Mouse (Mus musculus) small intestine, adult 2 months (tissue): ENCODE data around the gene Dst. TPM values are rescaled to one million over a fixed set of nuclear protein-coding genes. Genes with fewer than 3 reads are reported as not detected.

Experiments used
- H3K27ac ChIP-seq: fragments of 200-500 bp; 2 replicates; pipeline ENCODE4 v1.5.1; 2012; ENCODE audit warnings: low read depth, low read length, control low read depth, inconsistent platforms; ENCODE audit not compliant: insufficient read depth
- H3K27me3 ChIP-seq: fragments of 200-500 bp; 2 replicates; pipeline ENCODE4 v1.6.1; 2012; ENCODE audit warnings: mild to moderate bottlenecking, moderate library complexity, low read length, inconsistent platforms; ENCODE audit not compliant: control insufficient read depth, insufficient read depth
- H3K36me3 ChIP-seq: fragments of 200-500 bp; 2 replicates; pipeline ENCODE4 v1.6.1; 2012; ENCODE audit warnings: mild to moderate bottlenecking, low read length, control low read depth, inconsistent platforms; ENCODE audit not compliant: control insufficient read depth, insufficient read depth
- H3K4me1 ChIP-seq: fragments of 200-500 bp; 2 replicates; pipeline ENCODE4 v1.6.1; 2012; ENCODE audit warnings: low read length, inconsistent platforms, mixed read lengths; ENCODE audit not compliant: control insufficient read depth, insufficient read depth, insufficient read length
- H3K4me3 ChIP-seq: fragments of 200-500 bp; 2 replicates; pipeline ENCODE4 v1.5.1; 2012; ENCODE audit warnings: low read depth, mild to moderate bottlenecking, control low read depth, inconsistent platforms, low read length, moderate library complexity
- CTCF ChIP-seq: fragments of 200-500 bp; IDR thresholded peaks from 2 replicates; pipeline ENCODE4 v1.5.1; 2012; ENCODE audit warnings: low read depth, mild to moderate bottlenecking, control low read depth, inconsistent platforms, low read length, moderate library complexity, mixed read lengths; ENCODE audit not compliant: insufficient replicate concordance, insufficient read length; ENCODE audit errors: extremely low read depth
- POLR2A ChIP-seq: fragments of 200-500 bp; IDR thresholded peaks from 2 replicates; pipeline ENCODE4 v1.6.1; 2012; ENCODE audit warnings: low read depth, mild to moderate bottlenecking, control low read depth, inconsistent platforms, low read length, moderate library complexity
- WGBS: fragments of 180-500 bp; shearing (Covaris S2); methylation state at CpG from one replicate; pipeline ENCODE4 v1.1.7; 2018; 5-methylcytosine and 5-hydroxymethylcytosine counted together
- polyA plus RNA-seq: library from polyadenylated mRNA; depleted of rRNA; stranded (reverse); fragments of >200 nt; gene quantifications from 2 replicates; pipeline ENCODE4 v1.2.3, GENCODE M21; 2012

The Dst gene
- polyA plus RNA-seq, 1 experiment, result 31.9 TPM

DNA sequence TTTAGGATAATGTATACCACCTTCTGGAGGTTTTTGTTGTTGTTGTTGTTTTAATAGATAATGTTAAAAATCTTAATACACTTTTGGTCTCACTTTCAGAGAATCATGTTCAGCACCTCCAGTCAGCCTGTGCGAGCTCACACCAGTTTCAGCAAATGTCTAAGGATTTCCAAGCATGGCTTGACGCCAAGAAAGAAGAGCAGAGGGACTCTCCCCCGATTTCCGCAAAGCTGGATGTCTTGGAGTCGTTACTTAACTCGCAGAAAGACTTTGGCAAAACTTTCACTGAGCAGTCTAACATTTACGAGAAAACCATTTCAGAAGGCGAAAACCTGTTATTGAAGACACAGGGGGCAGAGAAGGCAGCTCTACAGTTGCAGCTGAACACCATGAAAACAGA lies 319.7 kb downstream of the Dst start:
- Histone ChIP-seq H3K4me1 (no peaks in the 10 kb centered on the region), H3K27ac (no peak overlapping the region), H3K27me3 (no peaks in the 10 kb centered on the region), H3K4me3 (no peak overlapping the region), H3K36me3 (peaks cover 18% of the 10 kb centered on the region)
- TF ChIP-seq CTCF (no peak), POLR2A (no peak)
- WGBS, result 84% methylated on average over 8 of the region's 8 CpGs

DNA sequence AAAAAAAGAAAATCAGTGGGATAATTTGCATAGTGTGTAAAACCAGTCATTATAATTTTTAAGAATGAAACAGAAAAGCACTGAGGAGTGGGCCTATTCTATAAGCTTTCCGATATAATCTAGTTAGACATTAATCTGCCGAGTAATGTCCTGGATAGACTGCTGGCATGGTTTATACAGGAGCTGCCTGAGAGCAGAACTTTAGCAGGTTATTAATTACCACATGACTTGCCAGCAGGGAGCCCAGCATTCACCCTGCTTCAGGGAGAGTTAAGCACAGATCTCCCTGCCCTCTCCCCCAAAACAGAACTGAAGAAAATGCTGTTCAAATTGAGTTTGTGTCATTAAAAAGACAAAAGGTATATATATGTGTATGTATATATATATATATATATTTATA lies 323.0 kb downstream of the Dst start:
- H3K4me3 ChIP-seq, result no peak overlapping the region
- no peak overlapping the region for H3K27ac ChIP-seq
- H3K36me3 ChIP-seq, result peaks cover 6% of the 10 kb centered on the region; the same call in 1 of the 2 replicates
- TF ChIP-seq POLR2A (no peak), CTCF (no peak)
- no peaks in the 10 kb centered on the region for H3K27me3 ChIP-seq
- H3K4me1 ChIP-seq, result no peaks in the 10 kb centered on the region
- WGBS, result 69% methylated on average over 2 of the region's 2 CpGs

DNA sequence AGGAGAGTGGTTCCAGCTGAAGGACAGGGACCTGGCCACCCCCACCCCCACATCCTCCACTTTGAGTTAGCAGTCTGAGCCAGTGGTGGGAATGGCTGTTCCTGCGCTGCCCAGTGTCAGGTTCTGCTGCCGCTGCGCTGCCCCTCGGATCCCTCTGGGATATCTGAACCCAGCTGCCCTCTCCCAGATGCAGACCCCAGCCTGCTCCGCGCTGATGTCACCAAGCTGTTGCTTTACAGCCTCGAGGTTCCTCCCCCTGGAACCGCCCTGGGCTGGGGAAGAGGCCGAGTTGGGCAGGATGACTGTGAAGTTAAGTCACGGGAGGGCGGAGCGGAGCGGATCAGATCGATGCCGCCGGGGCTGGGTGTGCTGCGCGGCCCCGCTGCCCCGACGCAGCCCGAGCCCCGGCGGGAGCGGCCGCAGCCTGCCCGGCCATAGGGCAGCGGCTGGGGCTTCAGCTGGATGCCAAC lies 328.3 kb downstream of the Dst start:
- no peaks in the 10 kb centered on the region for H3K36me3 ChIP-seq
- H3K27me3 ChIP-seq, result no peaks in the 10 kb centered on the region
- peak overlapping the region; percentile 56 for H3K4me3 ChIP-seq
- no peak overlapping the region for H3K27ac ChIP-seq
- 1% methylated on average over 28 of the region's 28 CpGs for WGBS
- H3K4me1 ChIP-seq, result peaks cover 3% of the 10 kb centered on the region; the same call in 1 of the 2 replicates
- no peak for TF ChIP-seq POLR2A
- no peak for TF ChIP-seq CTCF

DNA sequence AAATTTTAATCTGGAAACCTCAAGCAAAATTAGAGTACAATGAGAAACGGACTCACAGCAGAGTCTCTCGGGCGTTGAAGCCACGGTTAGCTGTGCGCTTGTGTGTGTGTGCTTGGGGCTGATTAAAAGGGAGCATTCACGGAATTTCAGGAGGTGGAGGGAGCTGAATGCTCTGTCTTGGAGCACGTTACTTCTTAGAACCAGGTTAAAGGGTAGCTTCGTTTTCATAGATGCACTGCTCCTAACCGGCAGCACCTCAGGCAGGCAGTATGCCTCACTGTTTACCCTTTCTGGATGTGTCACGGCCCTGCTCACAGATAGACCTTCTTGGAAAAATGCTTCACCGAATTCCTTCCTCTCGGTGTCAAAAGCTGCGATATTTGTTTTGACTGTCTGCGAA lies 329.2 kb downstream of the Dst start:
- H3K4me3 ChIP-seq, result peak overlapping the region; percentile 36

DNA sequence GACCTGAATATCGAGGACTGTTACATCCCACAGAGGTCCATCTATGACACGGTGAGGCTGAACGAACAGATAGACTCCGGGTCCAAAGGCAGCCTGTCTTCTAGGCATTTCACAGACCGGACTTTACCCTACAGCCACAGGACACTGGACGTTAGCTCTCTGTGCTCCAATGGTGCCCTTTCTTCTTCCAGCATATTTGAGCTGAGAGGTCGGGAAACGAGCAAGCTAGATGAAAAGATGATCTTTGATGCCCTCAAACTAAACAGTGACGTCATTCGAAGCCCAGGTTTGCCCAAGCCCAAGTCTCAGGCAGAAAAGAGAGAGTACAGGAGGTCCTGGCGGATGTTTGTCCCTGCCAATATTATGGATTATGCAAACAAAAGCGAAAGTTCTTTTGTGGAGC lies 329.7 kb downstream of the Dst start:
- Histone ChIP-seq H3K27me3 (no peaks in the 10 kb centered on the region), H3K4me1 (peaks cover 3% of the 10 kb centered on the region; the same call in 1 of the 2 replicates), H3K36me3 (peaks cover under 1% of the 10 kb centered on the region; the same call in 1 of the 2 replicates), H3K27ac (peak overlapping the region; percentile 10), H3K4me3 (peak overlapping the region; percentile 36)
- 59% methylated on average over 12 of the region's 12 CpGs for WGBS
- TF ChIP-seq CTCF, result no peak
- TF ChIP-seq POLR2A, result no peak

More for the DNA sequence above, 329.2 kb downstream of the Dst start:
- peak overlapping the region; percentile 10; the same call in 1 of the 2 replicates for H3K27ac ChIP-seq
- WGBS, result 63% methylated on average over 14 of the region's 14 CpGs
- no peaks in the 10 kb centered on the region for H3K27me3 ChIP-seq
- TF ChIP-seq POLR2A (no peak), CTCF (no peak)
- H3K36me3 ChIP-seq, result no peaks in the 10 kb centered on the region
- H3K4me1 ChIP-seq, result peaks cover 3% of the 10 kb centered on the region; the same call in 1 of the 2 replicates

DNA sequence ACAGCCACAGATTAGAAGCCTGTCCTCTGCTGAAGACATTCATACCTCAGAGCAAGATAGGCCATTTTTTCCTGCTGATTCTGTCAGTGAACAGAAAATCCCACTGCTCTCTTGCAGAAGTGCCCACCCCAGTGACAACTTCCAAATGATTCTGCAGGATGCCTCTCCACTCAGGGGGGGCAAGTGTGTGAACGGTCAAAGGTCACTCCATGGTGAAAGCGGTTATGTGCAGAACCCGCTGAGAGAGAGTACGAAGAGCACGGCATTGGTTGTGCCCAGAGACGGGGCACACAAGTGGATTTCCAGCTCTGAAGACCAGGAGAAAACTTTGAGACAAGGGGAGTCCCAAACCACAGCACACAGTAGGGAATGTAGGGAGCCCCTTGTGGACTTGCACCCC lies 330.2 kb downstream of the Dst start:
- peaks cover 3% of the 10 kb centered on the region; the same call in 1 of the 2 replicates for H3K4me1 ChIP-seq
- WGBS, result 82% methylated on average over 6 of the region's 6 CpGs
- no peaks in the 10 kb centered on the region for H3K27me3 ChIP-seq
- H3K36me3 ChIP-seq, result peaks cover 4% of the 10 kb centered on the region; the same call in 1 of the 2 replicates
- H3K4me3 ChIP-seq, result peak overlapping the region; percentile 36; the same call in 1 of the 2 replicates
- no peak overlapping the region for H3K27ac ChIP-seq
- TF ChIP-seq CTCF, result no peak
- no peak for TF ChIP-seq POLR2A

DNA sequence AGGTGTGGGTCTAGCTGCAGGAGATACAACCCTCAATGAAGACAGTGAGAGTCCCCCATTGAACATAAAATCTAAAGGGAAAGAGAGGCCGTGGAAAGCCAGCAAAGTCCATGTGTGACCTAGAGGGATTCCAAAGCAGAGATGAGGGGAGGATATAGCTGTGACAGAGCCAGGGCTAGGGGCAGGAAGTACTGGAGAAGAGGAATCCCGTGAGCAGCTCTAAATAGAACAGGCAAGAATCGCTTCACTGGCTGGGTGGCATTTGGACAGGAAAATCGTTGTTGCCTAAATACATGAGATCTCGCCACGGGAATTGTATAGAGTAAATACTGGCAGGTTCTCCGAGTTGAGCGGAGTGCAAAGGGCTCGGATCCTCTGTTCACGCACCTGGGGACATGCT lies 336.7 kb downstream of the Dst start:
- H3K4me3 ChIP-seq, result no peak overlapping the region
- no peaks in the 10 kb centered on the region for H3K4me1 ChIP-seq
- 88% methylated on average over 10 of the region's 10 CpGs for WGBS
- H3K36me3 ChIP-seq, result peaks cover 26% of the 10 kb centered on the region
- no peak for TF ChIP-seq CTCF
- TF ChIP-seq POLR2A, result no peak
- H3K27me3 ChIP-seq, result no peaks in the 10 kb centered on the region
- no peak overlapping the region for H3K27ac ChIP-seq
